Mouse (Mus musculus) neural tube, embryonic 11.5 days (tissue): ENCODE results near the gene Zzef1. TPM values are rescaled to one million over a fixed set of nuclear protein-coding genes. Genes with fewer than 3 reads are reported as not detected.
A peak's percentile ranks its signal among the peaks of the same experiment; 100 is the strongest.
"Not testable (repeated sequence)": the region's sequence is repeated elsewhere in the genome, so short reads cannot be mapped to it uniquely, and the experiment has no call there.

ENCODE experiments used
- ATAC-seq: fragments of 200-750 bp; cut with Nextera tagmentation; 2 replicates; pipeline ENCODE4 v1.8.0; 2017; ENCODE audit warnings: moderate number of reproducible peaks, mild to moderate bottlenecking, moderate TSS enrichment, moderate library complexity; ENCODE audit not compliant: insufficient read depth, low FRiP score, low TSS enrichment
- DNase-seq: peaks from one replicate; pipeline ENCODE4 v3.0.0-alpha.2; 2015; ENCODE audit warnings: low spot score
- H3K27ac ChIP-seq: fragments of 300-500 bp; sonication (generic); 2 replicates; pipeline ENCODE4 v1.5.1; 2014; ENCODE audit warnings: low read depth, mild to moderate bottlenecking, low read length
- H3K27me3 ChIP-seq: fragments of 300-500 bp; sonication (generic); 2 replicates; pipeline ENCODE4 v1.6.1; 2014; ENCODE audit warnings: mild to moderate bottlenecking, low read length, mixed read lengths; ENCODE audit not compliant: control insufficient read depth, insufficient read depth
- H3K36me3 ChIP-seq: fragments of 300-500 bp; sonication (generic); 2 replicates; pipeline ENCODE4 v1.6.1; 2014; ENCODE audit warnings: mild to moderate bottlenecking, low read length, moderate library complexity, mixed read lengths; ENCODE audit not compliant: control insufficient read depth, insufficient read depth
- H3K4me1 ChIP-seq: fragments of 300-500 bp; sonication (generic); 2 replicates; pipeline ENCODE4 v1.6.1; 2014; ENCODE audit warnings: low read length, mixed read lengths; ENCODE audit not compliant: control insufficient read depth, insufficient read depth
- H3K4me2 ChIP-seq: fragments of 300-500 bp; sonication (generic); 2 replicates; pipeline ENCODE4 v1.6.1; 2014; ENCODE audit warnings: low read depth, mild to moderate bottlenecking, moderate library complexity
- H3K4me3 ChIP-seq: fragments of 300-500 bp; sonication (generic); 2 replicates; pipeline ENCODE4 v1.5.1; 2014; ENCODE audit warnings: low read depth, low read length
- H3K9ac ChIP-seq: fragments of 300-500 bp; sonication (generic); 2 replicates; pipeline ENCODE4 v1.6.1; 2014; ENCODE audit warnings: mild to moderate bottlenecking, low read length
- H3K9me3 ChIP-seq: fragments of 300-500 bp; sonication (generic); 2 replicates; pipeline ENCODE4 v1.6.1; 2016; ENCODE audit warnings: low read length; ENCODE audit not compliant: control insufficient read depth
- WGBS: fragments of 180-500 bp; shearing (Covaris S2); extraction: QIAGEN DNeasy Blood & Tissue Kit; methylation state at CpG from one replicate; pipeline ENCODE4 v1.1.7; 2014; 5-methylcytosine and 5-hydroxymethylcytosine counted together
- polyA plus RNA-seq: library from polyadenylated mRNA; unstranded; fragments of >200 nt; fragmentation: Nextera tagmentation; extraction: Ambion mirVana; gene quantifications from 2 replicates; pipeline ENCODE4 v1.2.1, GENCODE M21; 2014

The Zzef1 gene
- polyA plus RNA-seq, 1 experiment from 2014 or later: 10.6 TPM

GRCm38 (mm10) chr11:72770816-72771215, 25.2 kb upstream of the Zzef1 start:
- no peak for ATAC-seq
- Histone ChIP-seq H3K9ac (no peak overlapping the region), H3K27ac (no peak overlapping the region), H3K4me3 (no peak overlapping the region), H3K4me2 (no peak overlapping the region), H3K27me3 (no peaks in the 10 kb centered on the region), H3K36me3 (peaks cover 7% of the 10 kb centered on the region), H3K4me1 (no peaks in the 10 kb centered on the region), H3K9me3 (no peaks in the 10 kb centered on the region)
- DNase-seq: no peak
- WGBS: 89% methylated on average over 5 of the region's 5 CpGs

- H3K27ac ChIP-seq: no peak overlapping the region
- no peaks in the 10 kb centered on the region for H3K4me1 ChIP-seq
- no peaks in the 10 kb centered on the region for H3K9me3 ChIP-seq
- no peak overlapping the region for H3K4me3 ChIP-seq
- no peak overlapping the region for H3K4me2 ChIP-seq
- DNase-seq: no peak
- H3K9ac ChIP-seq: no peak overlapping the region
- ATAC-seq: no peak
- no peaks in the 10 kb centered on the region for H3K27me3 ChIP-seq
- peaks cover 7% of the 10 kb centered on the region for H3K36me3 ChIP-seq
- 84% methylated on average over 4 of the region's 4 CpGs for WGBS
Observed at GRCm38 (mm10) chr11:72771461-72771860, 24.6 kb upstream of the Zzef1 start.

- H3K4me2 ChIP-seq, H3K36me3 ChIP-seq, H3K27ac ChIP-seq, H3K9me3 ChIP-seq, ATAC-seq, H3K27me3 ChIP-seq, H3K4me3 ChIP-seq, H3K9ac ChIP-seq, H3K4me1 ChIP-seq, DNase-seq: not testable (repeated sequence)
- 38% methylated on average over 1 of the region's 1 CpGs for WGBS
Observed at GRCm38 (mm10) chr11:72772611-72773010, 23.4 kb upstream of the Zzef1 start.

GRCm38 (mm10) chr11:72778957-72779356, 17.1 kb upstream of the Zzef1 start:
- H3K9ac ChIP-seq: no peak overlapping the region
- H3K36me3 ChIP-seq: no peaks in the 10 kb centered on the region
- no peak overlapping the region for H3K4me3 ChIP-seq
- H3K9me3 ChIP-seq: no peaks in the 10 kb centered on the region
- H3K27me3 ChIP-seq: no peaks in the 10 kb centered on the region
- no peaks in the 10 kb centered on the region for H3K4me1 ChIP-seq
- DNase-seq: no peak
- no peak for ATAC-seq
- H3K27ac ChIP-seq: no peak overlapping the region
- no peak overlapping the region for H3K4me2 ChIP-seq

GRCm38 (mm10) chr11:72782103-72782502, 13.9 kb upstream of the Zzef1 start:
- DNase-seq (no peak), ATAC-seq (no peak)
- 76% methylated on average over 2 of the region's 2 CpGs for WGBS
- Histone ChIP-seq H3K9ac (no peak overlapping the region), H3K4me3 (no peak overlapping the region), H3K27me3 (no peaks in the 10 kb centered on the region), H3K4me1 (no peaks in the 10 kb centered on the region), H3K27ac (no peak overlapping the region), H3K4me2 (no peak overlapping the region), H3K9me3 (no peaks in the 10 kb centered on the region), H3K36me3 (no peaks in the 10 kb centered on the region)

GRCm38 (mm10) chr11:72782503-72782902, 13.5 kb upstream of the Zzef1 start:
- no peaks in the 10 kb centered on the region for H3K27me3 ChIP-seq
- no peaks in the 10 kb centered on the region for H3K4me1 ChIP-seq
- H3K27ac ChIP-seq: no peak overlapping the region
- H3K9ac ChIP-seq: no peak overlapping the region
- no peak overlapping the region for H3K4me3 ChIP-seq
- H3K36me3 ChIP-seq: no peaks in the 10 kb centered on the region
- DNase-seq (no peak), ATAC-seq (no peak)
- H3K4me2 ChIP-seq: no peak overlapping the region
- 81% methylated on average over 3 of the region's 3 CpGs for WGBS
- H3K9me3 ChIP-seq: no peaks in the 10 kb centered on the region

GRCm38 (mm10) chr11:72792033-72792432, 4.0 kb upstream of the Zzef1 start:
- H3K27ac ChIP-seq: no peak overlapping the region
- no peak overlapping the region for H3K4me2 ChIP-seq
- H3K27me3 ChIP-seq: no peaks in the 10 kb centered on the region
- H3K9ac ChIP-seq: no peak overlapping the region
- H3K36me3 ChIP-seq: no peaks in the 10 kb centered on the region
- no peak for ATAC-seq
- no peak for DNase-seq
- no peak overlapping the region for H3K4me3 ChIP-seq
- H3K9me3 ChIP-seq: no peaks in the 10 kb centered on the region
- H3K4me1 ChIP-seq: peaks cover 6% of the 10 kb centered on the region

GRCm38 (mm10) chr11:72795149-72795454, 924 bp upstream of the Zzef1 start:
- Histone ChIP-seq H3K27ac (peak overlapping the region; percentile 83), H3K4me1 (peaks cover 6% of the 10 kb centered on the region), H3K4me2 (peak overlapping the region; percentile 79), H3K36me3 (no peaks in the 10 kb centered on the region), H3K9me3 (no peaks in the 10 kb centered on the region), H3K27me3 (no peaks in the 10 kb centered on the region), H3K4me3 (peak overlapping the region; percentile 97), H3K9ac (peak overlapping the region; percentile 92)
- 22% methylated on average over 14 of the region's 14 CpGs for WGBS
- DNase-seq: no peak
- ATAC-seq: 0 out of 2 replicates have a peak, but pooled peaks have one; percentile 40

GRCm38 (mm10) chr11:72796296-72796687, 266 bp downstream of the Zzef1 start:
- WGBS: under 1% methylated on average over 42 of the region's 42 CpGs
- peak overlapping the region; percentile 76 for H3K9ac ChIP-seq
- peaks cover 6% of the 10 kb centered on the region for H3K4me1 ChIP-seq
- no peaks in the 10 kb centered on the region for H3K27me3 ChIP-seq
- H3K4me3 ChIP-seq: peak overlapping the region; percentile 97
- H3K9me3 ChIP-seq: no peaks in the 10 kb centered on the region
- peak overlapping the region; percentile 79 for H3K4me2 ChIP-seq
- H3K36me3 ChIP-seq: no peaks in the 10 kb centered on the region
- peak; percentile 76; the same call in 1 of the 2 replicates for ATAC-seq
- DNase-seq: no peak
- H3K27ac ChIP-seq: 0 out of 2 replicates have a peak overlapping the region, but pooled peaks have one; percentile 10
